Mouse (Mus musculus) embryonic facial prominence, embryonic 10.5 days (tissue): ENCODE data around the gene Il12a. TPM values are rescaled to one million over a fixed set of nuclear protein-coding genes. Genes with fewer than 3 reads are reported as not detected.
"Not testable (repeated sequence)": the region's sequence is repeated elsewhere in the genome, so short reads cannot be mapped to it uniquely, and the experiment has no call there.

Experiments
- DNase-seq: peaks from one replicate; pipeline ENCODE4 v3.0.0-alpha.2; 2017; ENCODE audit warnings: low spot score
- H3K27ac ChIP-seq: fragments of 300-500 bp; sonication (generic); replicated peaks from 2 replicates; pipeline ENCODE4 v1.5.1; 2016; ENCODE audit warnings: mild to moderate bottlenecking
- H3K27me3 ChIP-seq: fragments of 300-500 bp; sonication (generic); replicated peaks from 2 replicates; pipeline ENCODE4 v1.6.1; 2016; ENCODE audit warnings: low read depth, mild to moderate bottlenecking; ENCODE audit not compliant: poor library complexity, severe bottlenecking
- H3K36me3 ChIP-seq: fragments of 300-500 bp; sonication (generic); replicated peaks from 2 replicates; pipeline ENCODE4 v1.6.1; 2016; ENCODE audit warnings: mild to moderate bottlenecking, moderate library complexity
- H3K4me1 ChIP-seq: fragments of 300-500 bp; sonication (generic); 2 replicates; pipeline ENCODE4 v1.6.1; 2016
- H3K4me3 ChIP-seq: fragments of 300-500 bp; sonication (generic); 2 replicates; pipeline ENCODE4 v1.5.1; 2016; ENCODE audit warnings: mild to moderate bottlenecking, moderate library complexity
- H3K9me3 ChIP-seq: fragments of 300-500 bp; sonication (generic); 2 replicates; pipeline ENCODE4 v1.6.1; 2016; ENCODE audit warnings: mild to moderate bottlenecking
- WGBS: fragments of 180-500 bp; shearing (Covaris S2); methylation state at CpG from one replicate; pipeline ENCODE4 v1.1.7; 2016; 5-methylcytosine and 5-hydroxymethylcytosine counted together
- polyA plus RNA-seq: library from polyadenylated mRNA; unstranded; fragments of >200 nt; fragmentation: Nextera tagmentation; extraction: Ambion mirVana; gene quantifications from 2 replicates; pipeline ENCODE4 v1.2.1, GENCODE M21; 2016

Il12a gene
- polyA plus RNA-seq, 1 experiment from 2014 or later, result not detected

GRCm38 (mm10) chr3:68711510-68711909 is 21.1 kb downstream of the Il12a start:
- Histone ChIP-seq H3K4me3 (no peak overlapping the region), H3K36me3 (no peaks in the 10 kb centered on the region), H3K4me1 (no peaks in the 10 kb centered on the region), H3K27me3 (no peaks in the 10 kb centered on the region), H3K27ac (no peak overlapping the region), H3K9me3 (no peaks in the 10 kb centered on the region)
- WGBS, result 85% methylated on average over 5 of the region's 5 CpGs
- no peak for DNase-seq

- Histone ChIP-seq H3K4me1 (no peaks in the 10 kb centered on the region), H3K9me3 (no peaks in the 10 kb centered on the region), H3K27ac (no peak overlapping the region), H3K27me3 (no peaks in the 10 kb centered on the region), H3K36me3 (no peaks in the 10 kb centered on the region), H3K4me3 (no peak overlapping the region)
- 12% methylated on average over 7 of the region's 7 CpGs for WGBS
- peak; percentile 58 for DNase-seq
Observed at GRCm38 (mm10) chr3:68713550-68713949, 23.1 kb downstream of the Il12a start.

- 49% methylated on average over 5 of the region's 5 CpGs for WGBS
- H3K27me3 ChIP-seq, H3K27ac ChIP-seq, H3K9me3 ChIP-seq, H3K4me3 ChIP-seq, H3K4me1 ChIP-seq, DNase-seq, H3K36me3 ChIP-seq: not testable (repeated sequence)
Observed at GRCm38 (mm10) chr3:68717346-68717745, 26.9 kb downstream of the Il12a start.

GRCm38 (mm10) chr3:68719229-68719819 is 28.9 kb downstream of the Il12a start:
- Histone ChIP-seq H3K27ac (no peak overlapping the region), H3K9me3 (no peaks in the 10 kb centered on the region), H3K27me3 (no peaks in the 10 kb centered on the region), H3K4me3 (no peak overlapping the region), H3K4me1 (peaks cover 7% of the 10 kb centered on the region; the same call in 1 of the 2 replicates), H3K36me3 (no peaks in the 10 kb centered on the region)
- DNase-seq, result no peak
- WGBS, result 52% methylated on average over 8 of the region's 8 CpGs

- Histone ChIP-seq H3K36me3 (no peaks in the 10 kb centered on the region), H3K4me3 (no peak overlapping the region), H3K27ac (no peak overlapping the region), H3K27me3 (no peaks in the 10 kb centered on the region), H3K4me1 (peaks cover 7% of the 10 kb centered on the region; the same call in 1 of the 2 replicates), H3K9me3 (no peaks in the 10 kb centered on the region)
- DNase-seq, result peak; percentile 78
- WGBS, result 37% methylated on average over 13 of the region's 13 CpGs
Observed at GRCm38 (mm10) chr3:68720258-68720657, 29.8 kb downstream of the Il12a start.

GRCm38 (mm10) chr3:68741955-68742354 is 51.5 kb downstream of the Il12a start:
- 0 out of 2 replicates have a peak, but pooled peaks cover 3% of the 10 kb centered on the region for H3K4me1 ChIP-seq
- H3K27ac ChIP-seq, result no peak overlapping the region
- H3K9me3 ChIP-seq, result peaks cover 4% of the 10 kb centered on the region; the same call in 1 of the 2 replicates
- H3K4me3 ChIP-seq, result no peak overlapping the region
- H3K27me3 ChIP-seq, result no peaks in the 10 kb centered on the region
- no peaks in the 10 kb centered on the region for H3K36me3 ChIP-seq
- WGBS, result 74% methylated on average over 7 of the region's 7 CpGs
- DNase-seq, result no peak

GRCm38 (mm10) chr3:68742718-68743471 is 52.5 kb downstream of the Il12a start:
- H3K4me3 ChIP-seq, result no peak overlapping the region
- WGBS, result 88% methylated on average over 9 of the region's 9 CpGs
- H3K4me1 ChIP-seq, result 0 out of 2 replicates have a peak, but pooled peaks cover 3% of the 10 kb centered on the region
- H3K9me3 ChIP-seq, result peaks cover 4% of the 10 kb centered on the region; the same call in 1 of the 2 replicates
- no peaks in the 10 kb centered on the region for H3K36me3 ChIP-seq
- H3K27ac ChIP-seq, result no peak overlapping the region
- H3K27me3 ChIP-seq, result no peaks in the 10 kb centered on the region
- DNase-seq, result no peak

GRCm38 (mm10) chr3:68743472-68743732 is 53.0 kb downstream of the Il12a start:
- 0 out of 2 replicates have a peak, but pooled peaks cover 3% of the 10 kb centered on the region for H3K4me1 ChIP-seq
- 85% methylated on average over 3 of the region's 3 CpGs for WGBS
- no peaks in the 10 kb centered on the region for H3K36me3 ChIP-seq
- H3K27ac ChIP-seq, result no peak overlapping the region
- no peaks in the 10 kb centered on the region for H3K27me3 ChIP-seq
- peaks cover 4% of the 10 kb centered on the region; the same call in 1 of the 2 replicates for H3K9me3 ChIP-seq
- no peak overlapping the region for H3K4me3 ChIP-seq
- DNase-seq, result no peak

GRCm38 (mm10) chr3:68744162-68744561 is 53.7 kb downstream of the Il12a start:
- no peaks in the 10 kb centered on the region for H3K27me3 ChIP-seq
- H3K4me3 ChIP-seq, result no peak overlapping the region
- no peak overlapping the region for H3K27ac ChIP-seq
- WGBS, result 85% methylated on average over 1 of the region's 1 CpGs
- H3K4me1 ChIP-seq, result 0 out of 2 replicates have a peak, but pooled peaks cover 3% of the 10 kb centered on the region
- peaks cover 4% of the 10 kb centered on the region; the same call in 1 of the 2 replicates for H3K9me3 ChIP-seq
- no peaks in the 10 kb centered on the region for H3K36me3 ChIP-seq
- no peak for DNase-seq

- no peaks in the 10 kb centered on the region for H3K9me3 ChIP-seq
- no peak overlapping the region for H3K4me3 ChIP-seq
- no peaks in the 10 kb centered on the region for H3K27me3 ChIP-seq
- no peaks in the 10 kb centered on the region for H3K36me3 ChIP-seq
- no peak overlapping the region for H3K27ac ChIP-seq
- H3K4me1 ChIP-seq, result 0 out of 2 replicates have a peak, but pooled peaks cover 3% of the 10 kb centered on the region
- no peak for DNase-seq
- 87% methylated on average over 5 of the region's 5 CpGs for WGBS
Observed at GRCm38 (mm10) chr3:68745033-68745432, 54.6 kb downstream of the Il12a start.

- not testable (repeated sequence) for H3K36me3 ChIP-seq, DNase-seq, H3K27ac ChIP-seq, H3K4me3 ChIP-seq, H3K9me3 ChIP-seq, H3K4me1 ChIP-seq, H3K27me3 ChIP-seq
- 81% methylated on average over 4 of the region's 4 CpGs for WGBS
Observed at GRCm38 (mm10) chr3:68746282-68746681, 55.8 kb downstream of the Il12a start.
